Mouse (Mus musculus) heart, embryonic 13.5 days (tissue): ENCODE measurements around the gene Gm17657. TPM values are rescaled to one million over a fixed set of nuclear protein-coding genes. Genes with fewer than 3 reads are reported as not detected.
"Not testable (repeated sequence)": the region's sequence is repeated elsewhere in the genome, so short reads cannot be mapped to it uniquely, and the experiment has no call there.

Experiments used
- ATAC-seq: fragments of 200-750 bp; cut with Nextera tagmentation; 2 replicates; pipeline ENCODE4 v1.8.0; 2017; ENCODE audit warnings: moderate TSS enrichment; ENCODE audit not compliant: insufficient number of reproducible peaks, low FRiP score, low TSS enrichment; ENCODE audit errors: extremely low read depth
- H3K27ac ChIP-seq: fragments of 300-500 bp; sonication (generic); replicated peaks from 2 replicates; pipeline ENCODE4 v1.5.1; 2015; ENCODE audit warnings: moderate library complexity, mild to moderate bottlenecking, inconsistent platforms
- H3K27me3 ChIP-seq: fragments of 300-500 bp; sonication (generic); replicated peaks from 2 replicates; pipeline ENCODE4 v1.6.1; 2015; ENCODE audit warnings: mild to moderate bottlenecking, inconsistent platforms
- H3K36me3 ChIP-seq: fragments of 300-500 bp; sonication (generic); 2 replicates; pipeline ENCODE4 v1.6.1; 2015; ENCODE audit warnings: mild to moderate bottlenecking, inconsistent platforms
- H3K4me1 ChIP-seq: fragments of 300-500 bp; sonication (generic); 2 replicates; pipeline ENCODE4 v1.6.1; 2015; ENCODE audit warnings: inconsistent platforms
- H3K4me2 ChIP-seq: fragments of 300-500 bp; sonication (generic); 2 replicates; pipeline ENCODE4 v1.6.1; 2015; ENCODE audit warnings: inconsistent platforms, mild to moderate bottlenecking, moderate library complexity
- H3K4me3 ChIP-seq: fragments of 300-500 bp; sonication (generic); 2 replicates; pipeline ENCODE4 v1.5.1; 2015; ENCODE audit warnings: moderate library complexity, mild to moderate bottlenecking, inconsistent platforms
- H3K9ac ChIP-seq: fragments of 300-500 bp; sonication (generic); 2 replicates; pipeline ENCODE4 v1.6.1; 2015; ENCODE audit warnings: inconsistent platforms, mild to moderate bottlenecking, moderate library complexity
- H3K9me3 ChIP-seq: fragments of 300-500 bp; sonication (generic); 2 replicates; pipeline ENCODE4 v1.6.1; 2016; ENCODE audit warnings: inconsistent platforms
- WGBS: fragments of 180-500 bp; shearing (Covaris S2); methylation state at CpG from one replicate; pipeline ENCODE4 v1.1.7; 2015; ENCODE audit warnings: mixed read lengths; 5-methylcytosine and 5-hydroxymethylcytosine counted together
- polyA plus RNA-seq: library from polyadenylated mRNA; unstranded; fragments of >200 nt; fragmentation: Nextera tagmentation; extraction: Ambion mirVana; gene quantifications from 2 replicates; pipeline ENCODE4 v1.2.1, GENCODE M21; 2015

Gene Gm17657
- polyA plus RNA-seq, 1 experiment from 2014 or later: not detected

DNA sequence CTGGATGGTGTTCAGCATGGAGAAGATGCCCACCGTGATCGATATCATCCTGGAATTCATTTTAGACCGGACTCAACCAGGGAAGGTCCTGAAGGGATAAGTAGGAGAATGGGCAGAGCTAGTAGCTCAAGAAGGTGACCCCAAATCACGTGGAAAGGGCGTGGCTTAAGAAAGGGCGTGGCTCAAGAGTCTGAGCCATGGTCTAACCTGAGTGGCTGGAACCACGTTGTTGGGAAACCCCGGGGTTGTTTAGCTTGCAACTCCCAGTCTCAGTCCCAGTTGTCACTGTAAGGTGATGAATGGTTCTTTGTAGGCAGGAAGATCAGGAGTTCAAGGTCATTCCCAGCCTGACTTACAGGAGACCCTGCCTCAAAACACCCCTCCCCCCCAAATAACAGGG lies 29.7 kb downstream of the Gm17657 start:
- Histone ChIP-seq H3K9ac (no peak overlapping the region), H3K36me3 (no peaks in the 10 kb centered on the region), H3K4me1 (no peaks in the 10 kb centered on the region), H3K4me2 (no peak overlapping the region), H3K27ac (no peak overlapping the region), H3K9me3 (no peaks in the 10 kb centered on the region), H3K27me3 (no peaks in the 10 kb centered on the region), H3K4me3 (no peak overlapping the region)
- WGBS: 66% methylated on average over 8 of the region's 8 CpGs
- no peak for ATAC-seq

- not testable (repeated sequence) for H3K4me3 ChIP-seq, H3K27ac ChIP-seq, H3K4me1 ChIP-seq, H3K36me3 ChIP-seq, H3K9ac ChIP-seq, H3K9me3 ChIP-seq, H3K27me3 ChIP-seq, H3K4me2 ChIP-seq, ATAC-seq
- 83% methylated on average over 5 of the region's 5 CpGs for WGBS
Observed at GRCm38 (mm10) chr17:29518665-29519064, 30.8 kb downstream of the Gm17657 start.

DNA sequence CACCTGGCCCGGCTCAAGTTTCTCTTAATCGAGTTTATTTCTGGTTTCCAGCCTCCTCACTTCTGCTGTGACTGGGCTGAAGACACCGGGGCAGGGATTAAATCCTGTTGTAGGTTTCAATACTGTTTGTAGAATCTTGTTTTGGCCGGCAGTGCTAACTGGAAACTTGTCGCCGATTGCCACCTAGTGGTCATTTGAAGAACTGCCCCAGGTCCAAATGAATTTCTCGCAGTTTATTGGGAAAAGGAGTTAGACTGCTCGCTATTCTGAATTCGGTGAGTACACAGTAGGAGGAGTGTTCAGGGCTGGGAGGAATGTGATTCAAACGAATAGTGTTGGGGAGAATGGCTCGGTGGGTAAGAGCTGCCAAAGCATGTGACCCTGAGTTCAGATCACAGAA lies 35.0 kb downstream of the Gm17657 start:
- H3K9ac ChIP-seq: no peak overlapping the region
- ATAC-seq: no peak
- no peaks in the 10 kb centered on the region for H3K27me3 ChIP-seq
- H3K4me1 ChIP-seq: 0 out of 2 replicates have a peak, but pooled peaks cover 6% of the 10 kb centered on the region
- no peaks in the 10 kb centered on the region for H3K9me3 ChIP-seq
- H3K4me2 ChIP-seq: no peak overlapping the region
- H3K4me3 ChIP-seq: no peak overlapping the region
- WGBS: 2% methylated on average over 11 of the region's 11 CpGs
- H3K27ac ChIP-seq: no peak overlapping the region
- no peaks in the 10 kb centered on the region for H3K36me3 ChIP-seq

- Histone ChIP-seq H3K36me3 (no peaks in the 10 kb centered on the region), H3K4me3 (no peak overlapping the region), H3K27me3 (no peaks in the 10 kb centered on the region), H3K9me3 (no peaks in the 10 kb centered on the region), H3K9ac (peak overlapping the region; percentile 50; the same call in 1 of the 2 replicates), H3K4me2 (peak overlapping the region; percentile 7; the same call in 1 of the 2 replicates), H3K4me1 (peaks cover 6% of the 10 kb centered on the region; the same call in 1 of the 2 replicates), H3K27ac (no peak overlapping the region)
- 28% methylated on average over 13 of the region's 13 CpGs for WGBS
- 0 out of 2 replicates have a peak, but pooled peaks have one; percentile 17 for ATAC-seq
Observed at GRCm38 (mm10) chr17:29513044-29513730, 36.3 kb downstream of the Gm17657 start.

- no peak for ATAC-seq
- no peaks in the 10 kb centered on the region for H3K36me3 ChIP-seq
- H3K9me3 ChIP-seq: no peaks in the 10 kb centered on the region
- H3K27me3 ChIP-seq: no peaks in the 10 kb centered on the region
- no peak overlapping the region for H3K4me3 ChIP-seq
- WGBS: 63% methylated on average over 8 of the region's 8 CpGs
- H3K27ac ChIP-seq: no peak overlapping the region
- peaks cover 6% of the 10 kb centered on the region; the same call in 1 of the 2 replicates for H3K4me1 ChIP-seq
- H3K9ac ChIP-seq: no peak overlapping the region
- H3K4me2 ChIP-seq: no peak overlapping the region
Observed at GRCm38 (mm10) chr17:29510691-29511090, 38.7 kb downstream of the Gm17657 start.

DNA sequence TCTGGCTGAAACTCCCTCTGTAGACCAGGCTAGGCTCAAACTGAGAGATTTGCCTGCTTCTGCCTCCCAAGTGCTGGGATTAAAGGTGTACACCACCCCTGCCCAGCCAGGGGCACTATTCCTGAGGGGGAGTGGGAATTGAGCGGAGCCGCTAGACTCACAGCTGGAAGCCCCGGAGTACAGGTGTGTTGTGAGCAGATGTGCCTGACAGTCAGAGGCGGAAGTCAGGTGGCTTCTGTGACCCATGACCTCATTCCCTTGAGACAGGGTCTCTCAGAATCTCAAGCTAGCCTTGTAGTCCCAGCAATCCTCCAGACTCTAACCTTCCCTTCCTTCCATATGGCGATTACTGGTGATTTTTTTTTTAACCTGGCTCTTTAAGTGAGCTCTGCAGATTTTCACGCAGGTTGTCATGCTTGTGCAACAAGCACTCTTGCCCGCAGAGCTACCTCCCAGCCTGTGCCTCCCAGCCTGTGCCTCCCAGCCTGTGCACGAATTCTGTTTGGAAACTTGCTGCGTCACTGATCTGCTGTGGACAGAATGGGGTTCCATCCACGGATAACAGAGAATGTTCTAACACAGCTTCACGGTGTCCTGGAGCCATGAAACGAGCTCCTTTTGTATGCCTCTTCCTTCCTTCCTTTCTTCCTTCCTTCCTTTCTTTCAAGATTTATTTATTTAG lies 40.4 kb downstream of the Gm17657 start:
- Histone ChIP-seq H3K4me2 (no peak overlapping the region), H3K4me1 (peaks cover 3% of the 10 kb centered on the region; the same call in 1 of the 2 replicates), H3K9ac (0 out of 2 replicates have a peak overlapping the region, but pooled peaks have one; percentile 16), H3K27me3 (no peaks in the 10 kb centered on the region), H3K27ac (no peak overlapping the region), H3K4me3 (no peak overlapping the region), H3K9me3 (peaks cover under 1% of the 10 kb centered on the region; the same call in 1 of the 2 replicates), H3K36me3 (no peaks in the 10 kb centered on the region)
- WGBS: 60% methylated on average over 12 of the region's 12 CpGs
- ATAC-seq: no peak

DNA sequence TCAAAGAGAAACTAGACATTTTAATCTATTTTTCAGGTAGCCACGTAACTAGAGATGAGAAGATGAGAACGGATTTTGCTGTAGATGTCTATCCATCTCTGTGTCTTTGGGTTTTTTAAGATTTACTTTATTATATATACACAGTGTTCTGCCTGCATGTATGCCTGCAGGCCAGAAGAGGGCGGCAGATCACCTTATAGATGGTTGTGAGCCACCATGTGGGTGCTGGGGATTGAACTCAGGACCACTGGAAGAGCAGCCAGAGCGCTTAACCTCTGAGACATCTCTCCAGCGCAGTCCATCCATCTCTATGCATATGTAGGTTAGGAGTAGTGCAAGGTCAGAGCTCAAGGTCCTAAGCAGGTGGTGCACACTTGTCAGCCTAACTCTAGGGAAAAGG lies 45.7 kb downstream of the Gm17657 start:
- peaks cover 14% of the 10 kb centered on the region for H3K4me1 ChIP-seq
- H3K9ac ChIP-seq: no peak overlapping the region
- H3K4me2 ChIP-seq: peak overlapping the region; percentile 66
- ATAC-seq: no peak
- H3K27ac ChIP-seq: no peak overlapping the region
- 72% methylated on average over 5 of the region's 5 CpGs for WGBS
- H3K9me3 ChIP-seq: peaks cover 5% of the 10 kb centered on the region
- no peak overlapping the region for H3K4me3 ChIP-seq
- no peaks in the 10 kb centered on the region for H3K27me3 ChIP-seq
- no peaks in the 10 kb centered on the region for H3K36me3 ChIP-seq

GRCm38 (mm10) chr17:29502669-29503665 lies 46.5 kb downstream of the Gm17657 start:
- Histone ChIP-seq H3K4me3 (peak overlapping the region; percentile 31), H3K9ac (peak overlapping the region; percentile 58), H3K27ac (peak overlapping the region; percentile 6; the same call in 1 of the 2 replicates), H3K27me3 (no peaks in the 10 kb centered on the region), H3K36me3 (no peaks in the 10 kb centered on the region), H3K4me2 (peak overlapping the region; percentile 66), H3K4me1 (peaks cover 19% of the 10 kb centered on the region), H3K9me3 (peaks cover 5% of the 10 kb centered on the region)
- 11% methylated on average over 32 of the region's 32 CpGs for WGBS
- no peak for ATAC-seq

GRCm38 (mm10) chr17:29502005-29502668 lies 47.3 kb downstream of the Gm17657 start:
- no peaks in the 10 kb centered on the region for H3K27me3 ChIP-seq
- no peak for ATAC-seq
- H3K9me3 ChIP-seq: peaks cover 5% of the 10 kb centered on the region
- peak overlapping the region; percentile 31; the same call in 1 of the 2 replicates for H3K4me3 ChIP-seq
- H3K27ac ChIP-seq: peak overlapping the region; percentile 6; the same call in 1 of the 2 replicates
- peaks cover 22% of the 10 kb centered on the region for H3K4me1 ChIP-seq
- no peaks in the 10 kb centered on the region for H3K36me3 ChIP-seq
- peak overlapping the region; percentile 58; the same call in 1 of the 2 replicates for H3K9ac ChIP-seq
- peak overlapping the region; percentile 66 for H3K4me2 ChIP-seq
- 67% methylated on average over 7 of the region's 7 CpGs for WGBS

GRCm38 (mm10) chr17:29500802-29501469 lies 48.5 kb downstream of the Gm17657 start:
- ATAC-seq: 0 out of 2 replicates have a peak, but pooled peaks have one; percentile 19
- no peaks in the 10 kb centered on the region; the same call in none of the 2 replicates for H3K36me3 ChIP-seq
- peak overlapping the region; percentile 24 for H3K4me2 ChIP-seq
- H3K9ac ChIP-seq: no peak overlapping the region
- H3K4me3 ChIP-seq: no peak overlapping the region
- no peaks in the 10 kb centered on the region for H3K27me3 ChIP-seq
- WGBS: 68% methylated on average over 17 of the region's 17 CpGs
- H3K4me1 ChIP-seq: peaks cover 22% of the 10 kb centered on the region
- no peak overlapping the region for H3K27ac ChIP-seq
- H3K9me3 ChIP-seq: peaks cover 5% of the 10 kb centered on the region
